Mouse (Mus musculus) cerebellum, adult 11-12 months (tissue): ENCODE measurements around the gene Ppp3ca.

Source experiments
- DNase-seq: peaks from one replicate; pipeline ENCODE4 v3.0.0; 2022

Ppp3ca gene

DNA sequence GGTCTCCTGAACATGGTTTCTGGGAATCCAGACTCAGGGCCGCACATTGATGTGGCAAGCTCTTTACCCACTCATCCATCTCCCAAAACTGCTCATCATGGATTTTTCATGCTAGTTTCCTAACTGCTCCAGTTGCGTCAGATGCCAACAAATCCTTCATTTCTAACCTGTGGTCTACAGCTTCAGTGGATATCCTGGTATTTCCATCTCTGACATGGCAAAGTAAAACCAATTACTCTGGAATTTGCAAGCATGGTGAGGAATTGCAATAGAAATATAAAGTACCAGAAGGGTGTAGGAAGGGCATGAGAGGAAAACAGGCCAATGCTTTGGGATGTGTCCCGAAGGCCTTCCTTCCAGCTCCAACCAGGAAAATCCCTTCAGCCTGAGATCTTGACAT lies 196.2 kb downstream of the Ppp3ca start:
- no peak for DNase-seq

DNA sequence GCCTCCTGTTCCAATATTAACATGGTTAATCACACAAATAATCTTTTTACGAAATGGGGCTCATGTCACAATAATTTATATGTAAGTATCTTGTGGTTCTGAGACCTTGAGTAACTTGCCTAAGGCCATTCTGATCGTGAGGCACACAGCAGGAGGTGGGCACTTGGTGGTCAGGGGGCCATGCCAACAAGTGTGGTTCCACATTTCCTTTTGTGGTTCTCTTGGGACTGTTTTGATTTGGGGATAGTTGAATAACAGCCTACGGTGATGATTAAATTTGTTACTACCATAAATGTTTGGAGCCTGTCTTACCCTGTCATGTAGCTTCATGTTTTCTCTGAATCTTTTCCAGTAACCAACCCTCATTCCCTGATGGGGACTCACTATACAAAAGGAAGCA lies 196.6 kb downstream of the Ppp3ca start:
- no peak for DNase-seq

DNA sequence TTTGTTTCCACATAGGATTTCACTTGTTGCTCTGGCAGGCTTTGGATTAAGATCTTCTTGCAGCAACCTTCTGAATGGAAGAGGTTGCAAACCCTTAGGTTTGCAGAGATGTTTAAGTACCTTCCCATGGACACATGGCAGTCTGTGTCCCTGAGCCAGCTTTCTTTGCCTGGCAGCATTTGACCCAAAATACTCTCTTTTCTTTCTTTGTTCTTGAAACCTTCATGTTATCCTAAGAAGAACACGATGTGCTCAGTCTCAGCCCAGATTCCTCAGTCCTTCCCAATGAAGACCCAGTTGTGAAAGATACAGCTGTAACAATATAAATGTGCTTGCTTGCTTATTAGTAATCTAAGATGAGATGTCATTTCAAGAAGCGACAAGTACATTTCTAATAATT lies 197.4 kb downstream of the Ppp3ca start:
- DNase-seq, result no peak

GRCm38 (mm10) chr3:136871772-136872532 lies 202.0 kb downstream of the Ppp3ca start:
- no peak for DNase-seq

DNA sequence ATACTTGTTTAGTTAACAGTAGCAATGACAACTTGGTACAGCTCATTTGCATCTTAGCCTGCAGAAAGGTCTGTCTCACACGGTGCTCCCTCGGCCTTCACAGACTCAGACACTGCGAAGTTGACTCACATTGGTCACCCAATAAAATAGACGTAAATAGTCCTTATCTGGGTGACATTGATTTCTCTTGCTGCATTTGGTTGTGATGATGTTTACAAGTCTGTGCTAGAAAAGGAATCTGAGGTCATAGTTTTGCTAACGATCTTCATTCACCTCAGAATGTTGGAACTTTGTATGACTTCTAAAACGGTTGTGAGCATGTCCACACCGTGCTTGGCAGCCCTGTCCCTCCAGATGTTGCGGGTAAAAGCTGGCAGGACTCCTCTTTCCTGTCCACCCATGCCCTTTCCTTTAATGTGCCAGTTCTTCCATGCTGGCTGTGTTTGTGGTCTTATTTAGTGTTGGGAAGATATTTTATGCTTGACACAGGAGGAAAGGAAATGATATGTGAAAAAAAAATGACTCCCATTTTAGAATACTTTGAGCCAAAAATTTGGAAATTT lies 202.7 kb downstream of the Ppp3ca start:
- DNase-seq, result no peak

DNA sequence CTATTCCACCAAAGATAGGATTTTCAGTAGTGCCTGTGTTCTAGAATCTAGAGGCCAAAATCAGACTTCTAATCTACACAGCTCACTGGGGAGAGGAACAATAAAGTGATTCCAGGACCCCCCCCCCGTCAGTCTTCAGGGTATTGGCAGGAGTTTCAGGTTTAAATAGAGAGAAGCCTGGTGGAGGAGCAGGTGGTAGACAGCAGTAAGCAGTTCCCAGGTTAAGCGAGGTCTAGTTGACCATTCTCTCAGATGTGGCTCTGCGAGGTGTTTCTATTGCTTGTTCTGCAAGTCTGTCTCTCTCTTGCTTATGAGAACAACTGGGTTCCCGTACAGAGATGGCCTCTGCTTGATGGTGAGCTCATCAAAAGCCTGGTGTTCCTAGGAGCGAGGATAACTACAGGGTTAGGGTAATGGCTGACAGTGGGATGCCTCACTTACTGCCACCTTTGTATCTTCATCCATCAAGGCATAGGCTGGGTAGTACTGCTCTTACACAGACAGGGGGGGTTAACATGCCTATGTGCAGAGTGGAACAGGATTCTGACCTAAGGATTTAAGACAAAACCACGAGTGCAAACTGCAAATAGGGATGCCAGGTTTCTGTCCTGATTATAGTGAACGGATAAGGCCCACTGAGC lies 204.0 kb downstream of the Ppp3ca start:
- DNase-seq, result no peak

DNA sequence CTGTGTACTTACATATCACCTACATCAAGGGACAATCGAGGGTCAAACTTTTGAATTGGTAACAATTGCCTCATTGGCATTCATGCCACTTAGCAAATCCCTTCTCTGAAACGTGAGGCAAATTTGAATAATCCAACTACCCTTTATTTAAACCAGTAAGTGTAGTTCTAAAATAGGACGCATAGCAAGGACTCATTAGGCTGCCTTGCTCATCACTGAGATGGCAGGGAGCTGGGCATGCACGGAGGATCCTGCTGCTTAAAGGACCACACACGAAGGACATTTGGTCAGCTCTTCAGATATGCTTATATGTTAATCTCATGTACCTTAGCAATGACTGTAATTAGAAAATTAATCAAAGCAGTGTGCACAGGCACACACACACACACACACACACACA lies 204.6 kb downstream of the Ppp3ca start:
- DNase-seq, result no peak

GRCm38 (mm10) chr3:136887741-136888140 lies 217.8 kb downstream of the Ppp3ca start:
- DNase-seq, result no peak

GRCm38 (mm10) chr3:136892140-136892539 lies 222.2 kb downstream of the Ppp3ca start:
- peak; percentile 19 for DNase-seq

DNA sequence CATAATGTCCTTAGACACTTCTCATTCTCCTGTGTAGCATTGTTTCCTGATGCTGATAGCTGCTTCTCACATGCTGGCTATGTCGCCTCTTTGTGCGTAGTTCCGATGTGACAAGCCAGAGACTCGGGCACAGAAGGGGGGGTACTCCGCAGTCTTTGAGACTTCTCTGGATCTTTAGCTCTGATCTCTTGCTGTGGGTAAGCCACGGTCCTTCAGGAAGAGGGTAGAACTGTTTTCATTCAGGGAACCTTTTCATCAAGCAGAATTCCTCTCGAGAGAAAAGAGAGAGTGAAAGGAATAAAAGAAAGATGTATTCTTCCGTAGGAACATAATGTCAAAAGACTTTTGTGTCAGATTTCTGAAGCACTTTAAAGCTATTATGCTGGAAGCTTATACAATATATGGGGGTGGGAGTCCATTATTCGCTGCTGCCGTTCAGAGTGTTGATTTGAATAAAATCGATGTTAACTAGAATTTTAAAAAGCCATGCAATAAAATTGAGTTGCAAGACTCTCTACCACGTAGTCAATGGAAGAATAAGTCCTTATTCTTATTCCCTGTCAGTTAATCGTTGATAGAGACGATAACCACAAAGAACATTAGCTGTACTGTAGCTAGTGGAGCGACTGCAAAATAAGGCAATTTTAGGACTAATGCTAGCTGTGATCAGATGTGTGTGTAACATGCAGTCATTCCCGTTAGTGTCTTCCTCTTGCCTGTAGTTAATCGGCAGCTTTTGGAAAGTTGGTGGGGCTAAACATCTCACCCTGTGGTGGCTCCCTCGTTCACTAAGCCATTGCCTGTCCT lies 223.9 kb downstream of the Ppp3ca start:
- DNase-seq, result no peak

GRCm38 (mm10) chr3:136895498-136895897 lies 225.6 kb downstream of the Ppp3ca start:
- DNase-seq, result no peak

DNA sequence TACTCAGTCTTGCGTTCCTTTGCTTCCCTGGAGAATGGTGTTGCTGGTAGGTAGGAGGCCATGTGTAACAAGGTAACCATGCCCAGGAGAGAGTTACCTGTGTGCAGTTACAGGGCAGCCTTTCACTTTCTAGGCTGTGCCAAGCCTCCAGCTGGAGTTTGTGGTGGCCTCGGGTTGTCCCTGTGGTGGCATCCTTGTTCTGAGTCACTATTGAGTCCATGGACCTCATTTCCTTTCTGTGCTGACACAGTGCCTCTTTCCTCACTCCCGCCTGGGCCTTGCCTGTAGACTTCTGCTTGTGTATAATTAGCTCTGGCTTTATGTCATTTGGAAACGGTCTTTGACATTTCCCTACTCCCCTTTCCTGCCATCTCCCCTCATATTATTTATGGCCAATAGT lies 226.4 kb downstream of the Ppp3ca start:
- no peak for DNase-seq

- DNase-seq, result no peak
These were observed 229.8 kb downstream of the Ppp3ca start for GRCm38 (mm10) chr3:136899744-136900143.

GRCm38 (mm10) chr3:136900986-136901385 lies 231.1 kb downstream of the Ppp3ca start:
- DNase-seq, result no peak

DNA sequence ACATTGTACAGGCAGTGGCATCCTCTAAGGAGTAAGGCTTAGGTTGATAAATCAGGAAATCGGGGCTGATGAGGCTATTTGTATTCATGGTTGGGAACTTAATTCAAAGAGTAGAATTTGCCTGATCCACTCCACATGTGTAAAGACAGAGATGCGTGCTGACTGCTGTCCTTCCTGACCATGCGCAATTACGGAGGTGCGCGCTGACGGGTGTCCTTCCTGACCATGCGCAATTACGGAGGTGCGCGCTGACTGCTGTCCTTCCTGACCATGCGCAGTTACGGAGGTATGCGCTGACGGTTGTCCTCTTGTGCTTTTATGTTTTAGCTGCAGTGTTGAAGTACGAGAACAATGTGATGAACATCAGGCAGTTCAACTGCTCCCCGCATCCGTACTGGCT lies 232.9 kb downstream of the Ppp3ca start:
- no peak for DNase-seq

GRCm38 (mm10) chr3:136905577-136905976 lies 235.7 kb downstream of the Ppp3ca start:
- no peak for DNase-seq

- DNase-seq, result no peak
These were observed 239.6 kb downstream of the Ppp3ca start for GRCm38 (mm10) chr3:136909534-136909933.

- DNase-seq, result no peak
These were observed 241.4 kb downstream of the Ppp3ca start for GRCm38 (mm10) chr3:136911276-136911675.

DNA sequence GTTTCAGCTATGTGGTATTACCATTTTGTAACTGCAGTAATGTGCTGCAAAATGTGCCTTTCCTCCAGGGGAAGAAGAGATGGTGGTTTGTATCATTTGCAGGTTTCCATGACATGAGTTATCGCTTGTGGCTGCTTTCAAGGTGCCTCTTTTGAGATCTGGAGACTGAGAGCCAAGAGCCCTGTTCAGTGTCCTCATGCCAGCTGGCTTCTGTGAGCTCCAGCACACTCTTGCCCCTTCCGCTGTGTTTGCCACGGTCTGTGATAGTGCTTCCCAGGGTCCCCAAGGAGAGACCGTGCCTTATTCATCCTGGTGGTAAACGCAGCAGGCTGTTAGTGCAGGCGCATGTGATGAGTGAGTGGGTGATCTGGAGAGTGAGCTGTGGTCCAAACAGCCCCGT lies 247.2 kb downstream of the Ppp3ca start:
- DNase-seq, result peak; percentile 37

GRCm38 (mm10) chr3:136933071-136933470 lies 263.1 kb downstream of the Ppp3ca start:
- no peak for DNase-seq

DNA sequence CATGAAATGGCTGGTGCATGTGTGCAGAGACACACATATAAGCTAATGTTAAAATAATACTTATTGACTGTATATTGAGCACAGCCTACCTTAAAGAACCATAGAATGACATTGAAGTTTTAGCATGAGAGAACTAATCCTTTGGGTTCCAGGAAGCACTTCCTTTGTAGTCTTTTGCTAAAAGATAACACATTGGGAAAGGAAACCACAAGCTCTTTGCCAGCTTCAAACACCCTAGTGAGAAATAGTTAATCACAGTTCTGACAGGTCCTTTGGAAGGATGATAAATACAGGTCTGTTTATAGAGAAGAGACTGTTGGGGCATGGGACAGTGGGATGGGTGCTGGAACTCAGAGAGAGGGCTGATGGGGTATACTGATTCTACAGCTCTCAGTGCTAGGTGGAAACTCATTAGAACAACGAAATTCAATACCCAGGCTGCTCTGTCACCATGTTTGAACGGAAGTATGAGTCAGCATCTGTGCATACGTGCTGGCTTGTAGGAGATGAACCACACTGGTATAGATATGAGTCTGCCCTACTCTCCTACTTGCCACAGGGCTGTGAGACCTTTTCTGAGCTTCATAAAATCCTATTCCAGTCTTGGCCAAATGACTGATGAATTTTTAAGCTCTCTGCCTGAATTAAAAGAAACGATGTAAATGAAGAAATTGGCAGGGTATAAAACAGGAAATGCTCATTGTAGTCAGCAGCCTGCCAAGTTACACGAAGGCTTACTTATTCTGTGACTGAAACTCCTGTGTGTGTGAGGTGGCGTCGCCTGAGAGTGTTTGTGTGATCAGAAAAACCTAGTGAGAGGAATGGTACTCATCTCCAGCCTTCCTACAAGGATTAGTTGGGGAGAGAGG lies 271.0 kb downstream of the Ppp3ca start:
- no peak for DNase-seq

GRCm38 (mm10) chr3:136941602-136941926 lies 271.6 kb downstream of the Ppp3ca start:
- DNase-seq, result no peak

DNA sequence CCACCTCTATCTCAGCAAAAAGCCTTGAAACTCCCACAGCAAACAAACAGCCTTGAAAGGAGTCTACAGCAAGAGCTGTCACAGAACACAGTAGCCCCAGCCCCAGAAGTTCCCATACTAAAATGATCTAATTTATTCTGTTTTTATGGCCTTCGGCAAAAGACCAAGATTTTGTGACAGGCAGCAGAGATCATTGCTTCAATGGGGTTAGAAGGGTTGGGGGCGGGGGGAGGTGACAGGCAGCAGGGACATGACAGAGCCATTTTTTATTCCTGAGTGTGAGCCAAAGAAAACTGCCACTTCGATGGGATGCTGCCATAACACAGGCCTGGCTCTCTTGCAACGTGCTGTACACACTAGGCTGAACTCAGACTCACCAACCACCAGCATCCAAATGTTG lies 275.6 kb downstream of the Ppp3ca start:
- no peak for DNase-seq
